8 mouse cellular contexts compared by ENCODE assay signal in genomic region chr19:5724549-5724941, GRCm38 (mm10). TPM values are rescaled to one million over a fixed set of nuclear protein-coding genes. Genes with fewer than 3 reads are reported as not detected.
A peak's percentile ranks its signal among the peaks of the same experiment; 100 is the strongest.
DNase-seq lines count a peak whose midpoint lies in the region; ATAC-seq and TF ChIP-seq lines count a peak whose summit lies in the region.

No protein-coding gene starts in this region.

- TF ChIP-seq CTCF in heart, postnatal 0 days (IDR thresholded peaks at IDR 0.05; ENCODE audit: low read depth), result no peak

- peaks cover 30% of the 10 kb centered on the region for H3K4me1 ChIP-seq in embryonic facial prominence, embryonic 14.5 days (ENCODE audit: control insufficient read depth, insufficient read depth, low read length)
- peaks cover 28% of the 10 kb centered on the region for H3K4me1 ChIP-seq in heart, postnatal 0 days (ENCODE audit: control insufficient read depth, insufficient read depth)
- H3K4me1 ChIP-seq in megakaryocyte, embryonic 14.5 days, result peaks cover 85% of the 10 kb centered on the region

- peak; percentile 50 for DNase-seq in ovary, adult 18-20 months (ENCODE audit: low spot score)
- DNase-seq in ovary, postnatal 14 days (ENCODE audit: low spot score), result no peak
- no peak for DNase-seq in embryonic facial prominence, embryonic 14.5 days (ENCODE audit: low spot score)
- DNase-seq in heart, postnatal 0 days (ENCODE audit: low spot score), result peak; percentile 63
- peak; percentile 78 to 88 for DNase-seq in kidney, postnatal 25 days
- peak; percentile 58 for DNase-seq in yolk sac, embryonic 10.5 days (ENCODE audit: low spot score)

- 69% methylated on average over 7 of the region's 7 CpGs for WGBS in embryonic facial prominence, embryonic 14.5 days
- 12% methylated on average over 7 of the region's 7 CpGs for WGBS in heart, postnatal 0 days

- H3K27ac ChIP-seq in embryonic facial prominence, embryonic 14.5 days (replicated peaks; ENCODE audit: low read depth, low read length), result peak overlapping the region; percentile 75
- H3K27ac ChIP-seq in heart, postnatal 0 days (ENCODE audit: low read depth), result peak overlapping the region; percentile 95

- peak overlapping the region; percentile 42 for H3K4me3 ChIP-seq in embryonic facial prominence, embryonic 14.5 days (ENCODE audit: low read depth, low read length)
- peak overlapping the region; percentile 65 for H3K4me3 ChIP-seq in heart, postnatal 0 days (ENCODE audit: low read depth, low read length)
- peak overlapping the region; percentile 96 for H3K4me3 ChIP-seq in megakaryocyte, embryonic 14.5 days (replicated peaks)

- H3K4me2 ChIP-seq in embryonic facial prominence, embryonic 14.5 days (ENCODE audit: low read depth, low read length), result peak overlapping the region; percentile 98
- peak overlapping the region; percentile 86 for H3K4me2 ChIP-seq in heart, postnatal 0 days (ENCODE audit: low read depth, low read length)

- no peaks in the 10 kb centered on the region for H3K9me3 ChIP-seq in embryonic facial prominence, embryonic 14.5 days (ENCODE audit: control insufficient read depth, low read length)
- no peaks in the 10 kb centered on the region for H3K9me3 ChIP-seq in heart, postnatal 0 days (replicated peaks; ENCODE audit: control insufficient read depth, low read length)
- no peaks in the 10 kb centered on the region for H3K9me3 ChIP-seq in megakaryocyte, embryonic 14.5 days

- ATAC-seq in embryonic facial prominence, embryonic 14.5 days (ENCODE audit: low read depth), result no peak
- peak; percentile 28 for ATAC-seq in heart, postnatal 0 days (ENCODE audit: insufficient read depth, low read depth)
- no peak for ATAC-seq in cerebellum, adult (ENCODE audit: insufficient number of reproducible peaks, low FRiP score, low TSS enrichment)

- peak overlapping the region; percentile 58 for H3K9ac ChIP-seq in embryonic facial prominence, embryonic 14.5 days (ENCODE audit: low read depth, low read length)
- H3K9ac ChIP-seq in heart, postnatal 0 days (replicated peaks; ENCODE audit: low read depth, low read length), result peak overlapping the region; percentile 85

- TF ChIP-seq EP300 in heart, postnatal 0 days (IDR thresholded peaks at IDR 0.05; ENCODE audit: low read depth), result no peak

- no peaks in the 10 kb centered on the region for H3K27me3 ChIP-seq in embryonic facial prominence, embryonic 14.5 days (replicated peaks; ENCODE audit: control insufficient read depth, insufficient read depth, low read length)
- no peaks in the 10 kb centered on the region for H3K27me3 ChIP-seq in heart, postnatal 0 days (ENCODE audit: control insufficient read depth, insufficient read depth, low read length)
- no peaks in the 10 kb centered on the region for H3K27me3 ChIP-seq in megakaryocyte, embryonic 14.5 days (replicated peaks)

- peaks cover 56% of the 10 kb centered on the region for H3K36me3 ChIP-seq in embryonic facial prominence, embryonic 14.5 days (ENCODE audit: control insufficient read depth, insufficient read depth, low read length)
- H3K36me3 ChIP-seq in heart, postnatal 0 days (replicated peaks; ENCODE audit: control insufficient read depth, insufficient read depth, low read length), result peaks cover 35% of the 10 kb centered on the region
- H3K36me3 ChIP-seq in megakaryocyte, embryonic 14.5 days (replicated peaks; ENCODE audit: low read length), result peaks cover 52% of the 10 kb centered on the region

RNA-seq across cellular contexts. Expression of gene Ehbp1l1, which starts 1.6 kb away (rescaled TPM):
- polyA plus RNA-seq in embryonic facial prominence, embryonic 14.5 days (2014; fragmentation: Nextera tagmentation; extraction: Ambion mirVana), result 34.2 and 43.4 TPM in 2 replicates
- total RNA-seq in heart, postnatal 0 days (2014; rRNA removed; ENCODE audit: low replicate concordance), result 113 and 118 TPM in 2 replicates
- 86.5 and 111 TPM in 2 replicates for polyA plus RNA-seq in heart, postnatal 0 days (2015; fragmentation: Nextera tagmentation; extraction: Ambion mirVana)
- polyA plus RNA-seq in megakaryocyte, embryonic 14.5 days (2012; ENCODE audit: insufficient read depth, low replicate concordance), result 203 and 207 TPM in 2 replicates

RNA-seq across cellular contexts. Expression of gene Fam89b, which starts 4.9 kb away (rescaled TPM):
- 101 and 111 TPM in 2 replicates for polyA plus RNA-seq in embryonic facial prominence, embryonic 14.5 days (2014; fragmentation: Nextera tagmentation; extraction: Ambion mirVana)
- 118 and 140 TPM in 2 replicates for total RNA-seq in heart, postnatal 0 days (2014; rRNA removed; ENCODE audit: low replicate concordance)
- polyA plus RNA-seq in heart, postnatal 0 days (2015; fragmentation: Nextera tagmentation; extraction: Ambion mirVana), result 74.8 and 76.6 TPM in 2 replicates
- 84.3 and 173 TPM in 2 replicates for polyA plus RNA-seq in megakaryocyte, embryonic 14.5 days (2012; ENCODE audit: insufficient read depth, low replicate concordance)

RNA-seq across cellular contexts. Expression of gene Ltbp3, which starts 16.2 kb away (rescaled TPM):
- 59.2 and 68.0 TPM in 2 replicates for polyA plus RNA-seq in embryonic facial prominence, embryonic 14.5 days (2014; fragmentation: Nextera tagmentation; extraction: Ambion mirVana)
- total RNA-seq in heart, postnatal 0 days (2014; rRNA removed; ENCODE audit: low replicate concordance), result 60.0 and 73.4 TPM in 2 replicates
- 15.4 and 16.3 TPM in 2 replicates for polyA plus RNA-seq in heart, postnatal 0 days (2015; fragmentation: Nextera tagmentation; extraction: Ambion mirVana)
- 1.3 and 7.9 TPM in 2 replicates for polyA plus RNA-seq in megakaryocyte, embryonic 14.5 days (2012; ENCODE audit: insufficient read depth, low replicate concordance)

RNA-seq across cellular contexts. Expression of gene Kcnk7, which starts 20.4 kb away (rescaled TPM):
- polyA plus RNA-seq in embryonic facial prominence, embryonic 14.5 days (2014; fragmentation: Nextera tagmentation; extraction: Ambion mirVana), result 0.34 and 1.7 TPM in 2 replicates
- not detected in 2 replicates for total RNA-seq in heart, postnatal 0 days (2014; rRNA removed; ENCODE audit: low replicate concordance)
- 0.30 and 0.34 TPM in 2 replicates for polyA plus RNA-seq in heart, postnatal 0 days (2015; fragmentation: Nextera tagmentation; extraction: Ambion mirVana)
- not detected in 2 replicates for polyA plus RNA-seq in megakaryocyte, embryonic 14.5 days (2012; ENCODE audit: insufficient read depth, low replicate concordance)

RNA-seq across cellular contexts. Expression of gene Pcnx3, which starts 35.8 kb away (rescaled TPM):
- polyA plus RNA-seq in embryonic facial prominence, embryonic 14.5 days (2014; fragmentation: Nextera tagmentation; extraction: Ambion mirVana), result 24.1 and 32.1 TPM in 2 replicates
- 27.0 and 35.9 TPM in 2 replicates for total RNA-seq in heart, postnatal 0 days (2014; rRNA removed; ENCODE audit: low replicate concordance)
- polyA plus RNA-seq in heart, postnatal 0 days (2015; fragmentation: Nextera tagmentation; extraction: Ambion mirVana), result 6.1 and 6.7 TPM in 2 replicates
- polyA plus RNA-seq in megakaryocyte, embryonic 14.5 days (2012; ENCODE audit: insufficient read depth, low replicate concordance), result 161 and 607 TPM in 2 replicates

Comparison
In these comparisons a context has a peak if more than half of its experiments do, and no peak if none do; other contexts are left out.
1. DNase-seq: peak in ovary, adult 18-20 months (single experiment), heart, postnatal 0 days (single experiment), kidney, postnatal 25 days (2 of 2) and yolk sac, embryonic 10.5 days (single experiment); none in ovary, postnatal 14 days (single experiment) and embryonic facial prominence, embryonic 14.5 days (single experiment).
2. H3K4me3 ChIP-seq: peak in every context shown above with its lines; median percentile 96 in megakaryocyte, embryonic 14.5 days; 65 in heart, postnatal 0 days; 42 in embryonic facial prominence, embryonic 14.5 days.